Mouse (Mus musculus) liver, adult 2 months (tissue): ENCODE results near the gene Sun1. TPM values are rescaled to one million over a fixed set of nuclear protein-coding genes. Genes with fewer than 3 reads are reported as not detected.

ENCODE experiments used
- DNase-seq: peaks from one replicate; pipeline ENCODE4 v3.0.0-alpha.2; 2011; ENCODE audit warnings: low read depth, low spot score; ENCODE audit errors: extremely low read depth
- H3K27ac ChIP-seq: fragments of 200-500 bp; replicated peaks from 2 replicates; pipeline ENCODE4 v1.5.1; 2012; ENCODE audit warnings: low read depth, mild to moderate bottlenecking, control low read depth, inconsistent platforms, low read length; ENCODE audit not compliant: insufficient read depth
- H3K27me3 ChIP-seq: fragments of 200-500 bp; 2 replicates; pipeline ENCODE4 v1.6.1; 2012; ENCODE audit warnings: mild to moderate bottlenecking, moderate library complexity, low read length, inconsistent platforms; ENCODE audit not compliant: control insufficient read depth, insufficient read depth
- H3K36me3 ChIP-seq: fragments of 200-500 bp; 2 replicates; pipeline ENCODE4 v1.6.1; 2012; ENCODE audit warnings: low read length, inconsistent platforms; ENCODE audit not compliant: control insufficient read depth, insufficient read depth
- H3K4me1 ChIP-seq: fragments of 200-500 bp; 2 replicates; pipeline ENCODE4 v1.6.1; 2011; ENCODE audit warnings: low read length; ENCODE audit not compliant: control insufficient read depth, insufficient read depth
- H3K4me3 ChIP-seq: fragments of 200-500 bp; 2 replicates; pipeline ENCODE4 v1.5.1; 2011; ENCODE audit warnings: low read depth, mild to moderate bottlenecking, control low read depth, low read length, moderate library complexity; ENCODE audit not compliant: insufficient read depth
- H3K79me2 ChIP-seq: fragments of 200-500 bp; 2 replicates; pipeline ENCODE4 v1.6.1; 2012; ENCODE audit warnings: inconsistent platforms, mild to moderate bottlenecking, low read length, moderate library complexity; ENCODE audit not compliant: control insufficient read depth, insufficient read depth
- H3K9ac ChIP-seq: fragments of 200-500 bp; 2 replicates; pipeline ENCODE4 v1.6.1; 2012; ENCODE audit warnings: low read depth, mild to moderate bottlenecking, control low read depth, inconsistent platforms, low read length
- CTCF ChIP-seq: fragments of 200-500 bp; IDR thresholded peaks from 2 replicates; pipeline ENCODE4 v1.5.1; 2011; ENCODE audit warnings: low read depth, low read length, control low read depth
- POLR2A ChIP-seq: fragments of 200-500 bp; IDR thresholded peaks from 2 replicates; pipeline ENCODE4 v1.6.1; 2011; ENCODE audit warnings: low read length, control low read depth; ENCODE audit not compliant: insufficient read depth; ENCODE audit errors: extremely low read depth
- WGBS: fragments of 180-500 bp; shearing (Covaris S2); methylation state at CpG from one replicate; pipeline ENCODE4 v1.1.7; 2018; 5-methylcytosine and 5-hydroxymethylcytosine counted together
- polyA plus RNA-seq: library from polyadenylated mRNA; depleted of rRNA; stranded (reverse); fragments of >200 nt; gene quantifications from 2 replicates; pipeline ENCODE4 v1.2.3, GENCODE M21; 2012
- total RNA-seq: library from RNA; depleted of rRNA; stranded (reverse); fragments of >200 nt; gene quantifications from 2 replicates; pipeline ENCODE4 v1.2.3, GENCODE M21; 2014

Sun1 gene
- total and polyA plus RNA-seq, 2 experiments = 8.8 to 15.6 TPM

DNA sequence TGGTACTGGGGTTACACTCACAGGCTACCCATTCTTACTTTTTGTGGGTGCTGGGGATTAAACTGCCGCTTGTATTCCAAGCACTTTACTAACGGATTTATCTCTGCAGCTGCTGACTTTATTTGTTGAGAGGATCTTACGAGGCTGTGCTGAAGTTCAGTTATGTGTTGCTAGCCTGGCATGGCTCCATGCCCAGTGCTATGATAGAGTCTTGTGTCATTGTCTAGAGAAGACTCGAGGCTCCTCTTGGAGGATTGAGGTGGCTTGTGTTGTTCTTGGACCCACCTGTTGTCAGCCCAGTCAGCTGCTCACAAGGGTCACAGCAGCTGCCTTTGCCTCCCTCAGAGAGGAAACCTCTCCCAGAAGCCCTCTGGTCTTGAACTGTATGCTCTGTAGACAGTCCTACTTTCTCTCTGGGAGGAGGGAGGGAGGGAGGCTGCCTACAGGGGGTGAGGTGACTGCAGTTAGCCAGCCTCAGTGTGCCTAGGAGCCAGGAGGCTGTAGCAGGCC lies 19.6 kb downstream of the Sun1 start:
- H3K27ac ChIP-seq = no peak overlapping the region
- H3K4me1 ChIP-seq = no peaks in the 10 kb centered on the region
- H3K27me3 ChIP-seq = no peaks in the 10 kb centered on the region
- H3K4me3 ChIP-seq = no peak overlapping the region
- H3K36me3 ChIP-seq = peaks cover 15% of the 10 kb centered on the region
- 67% methylated on average over 4 of the region's 4 CpGs for WGBS
- H3K9ac ChIP-seq = no peak overlapping the region
- no peak for TF ChIP-seq CTCF
- TF ChIP-seq POLR2A = no peak
- no peak for DNase-seq
- H3K79me2 ChIP-seq = peaks cover 3% of the 10 kb centered on the region; the same call in 1 of the 2 replicates

DNA sequence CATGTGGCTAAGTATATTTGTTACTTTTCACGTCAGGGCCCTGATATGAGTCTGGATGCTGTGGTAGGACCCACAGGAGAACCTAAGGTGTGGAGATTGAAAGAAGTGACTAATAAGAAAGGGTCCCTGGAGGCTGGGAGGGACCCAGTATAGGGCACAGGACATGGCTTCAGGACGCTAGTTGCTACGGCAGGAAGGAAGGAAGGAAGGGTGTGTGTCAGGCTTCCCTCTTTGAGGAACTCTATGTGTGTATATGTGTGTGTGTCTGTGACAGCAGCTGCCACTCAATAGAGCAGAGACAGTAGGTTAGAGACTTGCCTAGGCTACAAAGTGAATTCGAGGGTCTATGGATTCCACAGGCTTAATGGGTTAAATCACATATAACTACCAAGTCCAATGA lies 20.2 kb downstream of the Sun1 start:
- Histone ChIP-seq H3K4me1 (no peaks in the 10 kb centered on the region), H3K36me3 (peaks cover 14% of the 10 kb centered on the region), H3K27ac (no peak overlapping the region), H3K4me3 (no peak overlapping the region), H3K9ac (no peak overlapping the region), H3K79me2 (no peaks in the 10 kb centered on the region), H3K27me3 (no peaks in the 10 kb centered on the region)
- no peak for DNase-seq
- TF ChIP-seq CTCF (no peak), POLR2A (no peak)
- WGBS = 80% methylated on average over 4 of the region's 4 CpGs

DNA sequence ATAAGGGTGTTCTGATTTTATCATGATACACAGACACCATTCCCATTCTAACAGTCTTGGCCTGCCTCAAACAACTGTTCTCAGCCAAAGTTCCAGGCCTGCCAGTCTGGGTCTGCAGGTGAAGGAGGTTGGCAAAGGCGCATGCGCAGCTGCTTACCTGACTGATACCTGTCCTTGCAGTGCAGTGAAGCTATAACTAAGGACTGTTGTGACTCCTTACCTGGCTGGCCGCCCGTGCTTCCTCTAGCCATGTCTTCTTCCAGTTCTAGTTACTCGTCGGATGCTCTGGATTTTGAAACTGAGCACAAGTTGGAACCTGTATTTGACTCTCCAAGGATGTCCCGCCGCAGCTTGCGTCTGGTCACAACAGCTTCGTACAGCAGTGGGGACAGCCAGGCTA lies 22.9 kb downstream of the Sun1 start:
- no peak overlapping the region for H3K4me3 ChIP-seq
- no peak overlapping the region for H3K9ac ChIP-seq
- TF ChIP-seq CTCF (no peak), POLR2A (no peak)
- no peaks in the 10 kb centered on the region for H3K27me3 ChIP-seq
- peaks cover 21% of the 10 kb centered on the region for H3K36me3 ChIP-seq
- DNase-seq = no peak
- H3K79me2 ChIP-seq = no peaks in the 10 kb centered on the region
- 92% methylated on average over 10 of the region's 10 CpGs for WGBS
- H3K4me1 ChIP-seq = no peaks in the 10 kb centered on the region
- H3K27ac ChIP-seq = no peak overlapping the region

DNA sequence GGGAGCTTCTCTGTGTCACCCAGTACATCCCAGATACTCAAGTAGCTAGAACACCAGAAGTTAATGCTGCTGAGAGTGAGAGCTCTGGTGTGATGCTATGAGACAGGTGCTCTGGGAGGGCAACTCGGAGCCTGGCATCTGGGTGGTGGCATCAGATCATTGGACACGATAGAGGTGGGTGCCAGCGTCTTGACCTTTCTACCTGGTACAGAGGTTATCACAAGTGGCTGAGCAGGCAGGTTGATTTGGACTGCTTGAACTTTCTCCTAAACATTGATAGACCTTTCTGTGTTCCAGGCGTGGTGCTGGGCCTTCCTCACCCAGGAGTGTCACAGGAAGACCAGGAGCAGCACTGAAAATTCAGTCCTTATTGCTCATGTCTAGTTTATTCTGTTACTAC lies 26.8 kb downstream of the Sun1 start:
- 94% methylated on average over 4 of the region's 4 CpGs for WGBS
- Histone ChIP-seq H3K27ac (no peak overlapping the region), H3K27me3 (no peaks in the 10 kb centered on the region), H3K36me3 (peaks cover 19% of the 10 kb centered on the region; the same call in 1 of the 2 replicates), H3K9ac (no peak overlapping the region), H3K79me2 (no peaks in the 10 kb centered on the region), H3K4me1 (no peaks in the 10 kb centered on the region), H3K4me3 (no peak overlapping the region)
- TF ChIP-seq POLR2A (no peak), CTCF (no peak)
- no peak for DNase-seq

DNA sequence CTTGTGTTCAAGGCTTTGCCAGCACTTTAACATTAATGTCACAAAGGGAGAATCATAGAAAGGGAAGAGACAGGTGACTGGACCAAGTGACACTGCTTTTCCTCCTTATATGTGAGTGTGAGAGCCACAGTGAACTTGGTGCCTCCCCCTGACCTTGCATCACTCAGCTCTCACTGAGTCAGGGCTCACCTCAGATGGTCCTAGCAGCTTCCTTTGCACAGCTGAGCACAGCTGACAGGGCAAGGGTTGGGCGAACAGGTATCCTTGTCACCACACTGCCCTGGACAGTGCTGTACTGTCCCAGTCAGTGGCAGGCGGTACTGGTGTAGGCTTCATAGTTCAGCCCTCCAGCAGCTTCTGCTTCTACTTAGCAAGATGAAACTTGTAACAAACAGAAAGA lies 27.2 kb downstream of the Sun1 start:
- Histone ChIP-seq H3K79me2 (no peaks in the 10 kb centered on the region), H3K36me3 (peaks cover 19% of the 10 kb centered on the region; the same call in 1 of the 2 replicates), H3K9ac (no peak overlapping the region), H3K4me3 (no peak overlapping the region), H3K4me1 (no peaks in the 10 kb centered on the region), H3K27ac (no peak overlapping the region), H3K27me3 (no peaks in the 10 kb centered on the region)
- DNase-seq = no peak
- WGBS = 98% methylated on average over 2 of the region's 2 CpGs
- no peak for TF ChIP-seq POLR2A
- TF ChIP-seq CTCF = no peak

DNA sequence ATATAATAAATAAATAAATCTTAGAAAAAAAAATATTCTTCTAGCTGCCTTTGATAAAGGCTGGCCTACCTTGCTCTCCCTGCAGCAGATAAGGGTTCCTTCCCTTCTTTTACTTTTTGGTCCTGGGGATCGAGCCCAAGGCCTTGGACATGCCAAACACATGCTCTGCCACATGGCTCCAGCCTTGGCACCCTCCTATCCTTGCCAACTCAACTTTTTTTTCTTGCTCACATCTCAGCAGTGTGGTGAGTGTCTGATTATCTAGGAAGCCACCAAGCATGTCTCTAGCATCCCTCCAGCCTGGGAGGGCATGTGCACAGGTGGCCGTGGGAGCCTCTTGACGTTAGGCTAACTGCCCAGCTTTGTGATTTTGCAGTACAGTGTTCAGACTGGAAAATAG lies 27.9 kb downstream of the Sun1 start:
- Histone ChIP-seq H3K79me2 (no peaks in the 10 kb centered on the region), H3K4me1 (no peaks in the 10 kb centered on the region), H3K27ac (no peak overlapping the region), H3K27me3 (no peaks in the 10 kb centered on the region), H3K36me3 (peaks cover 21% of the 10 kb centered on the region; the same call in 1 of the 2 replicates), H3K9ac (no peak overlapping the region), H3K4me3 (no peak overlapping the region)
- TF ChIP-seq CTCF (no peak), POLR2A (no peak)
- no peak for DNase-seq
- WGBS = 96% methylated on average over 3 of the region's 3 CpGs
